Mouse (Mus musculus): Measurements from ENCODE around the gene Gjb3. TPM values are rescaled to one million over a fixed set of nuclear protein-coding genes. Genes with fewer than 3 reads are reported as not detected.

The Gjb3 gene
- polyA plus RNA-seq (2012; rRNA removed): 0.22 and 1.0 TPM in 2 replicates

DNA sequence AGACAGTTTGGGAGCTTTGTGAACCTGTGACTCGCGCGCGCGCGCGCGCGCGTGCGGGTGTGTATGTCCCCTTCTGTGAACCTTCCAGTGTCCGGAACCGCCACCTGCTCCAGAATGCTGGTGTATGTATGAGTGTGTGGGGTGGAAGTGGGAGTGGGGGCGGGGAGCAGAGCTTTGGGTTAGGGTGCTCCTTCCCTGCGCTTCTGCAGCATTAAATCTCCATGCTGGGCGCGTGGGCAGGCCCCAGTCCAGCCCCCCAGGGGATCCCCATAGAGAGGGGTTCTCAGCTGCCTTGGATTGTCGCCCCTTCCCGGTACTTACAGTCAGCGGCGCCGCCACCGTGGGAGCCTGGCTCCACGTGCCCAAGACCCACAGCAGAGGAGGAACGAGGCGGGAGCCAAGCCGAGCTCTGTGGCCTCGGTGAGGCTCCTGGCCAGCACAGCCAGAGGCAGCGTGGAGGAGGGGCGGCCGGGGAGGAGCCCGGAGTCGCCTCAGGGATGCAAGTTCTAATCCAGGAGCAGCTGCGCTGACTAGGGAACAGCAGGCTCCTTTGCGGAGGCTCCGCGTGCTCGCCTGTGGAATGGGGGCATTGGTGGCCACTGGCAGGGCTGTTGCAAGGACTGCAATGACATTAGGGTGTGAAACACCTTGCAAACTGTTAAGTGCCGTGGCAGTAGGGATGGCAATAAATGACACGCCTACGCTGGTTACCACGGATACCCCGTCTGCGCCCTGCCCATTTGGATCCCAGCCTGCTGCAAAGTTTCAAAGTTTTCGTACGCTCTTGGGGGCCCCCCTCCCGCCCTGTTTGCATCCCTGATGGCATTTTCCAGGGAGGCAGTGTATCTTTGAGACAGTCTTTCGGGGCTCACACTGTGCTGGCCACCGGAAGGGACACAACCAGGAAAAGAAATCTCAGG is at the start of gene Gjb3:
Gjb3 (minus strand) TSS at position 664 of the 920 bp plus-strand sequence.

DNA sequence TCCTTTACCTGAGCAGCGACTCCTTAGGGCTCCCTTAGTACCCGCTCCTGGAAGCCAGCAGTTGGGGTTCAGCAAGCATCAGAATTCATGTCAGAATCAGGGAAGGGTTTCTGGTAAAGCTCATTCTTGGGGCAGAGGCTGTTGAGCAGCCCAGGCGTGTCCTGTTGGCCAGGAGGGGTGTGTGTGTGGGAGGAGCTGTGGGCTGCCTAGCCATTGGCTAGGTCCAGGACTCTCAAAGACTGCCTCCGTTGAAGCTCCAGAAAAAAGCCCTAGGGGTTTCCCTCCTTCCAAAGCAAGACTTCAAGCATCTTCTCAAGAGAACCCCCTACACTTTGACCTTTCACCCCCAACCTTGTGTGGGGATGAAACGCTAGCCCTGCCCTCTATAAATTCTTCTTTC is 27.4 kb upstream of the Gjb3 start, which contains the start of gene Gjb5:
Gjb5 (minus strand) TSS at position 164 of the 400 bp plus-strand sequence.

DNA sequence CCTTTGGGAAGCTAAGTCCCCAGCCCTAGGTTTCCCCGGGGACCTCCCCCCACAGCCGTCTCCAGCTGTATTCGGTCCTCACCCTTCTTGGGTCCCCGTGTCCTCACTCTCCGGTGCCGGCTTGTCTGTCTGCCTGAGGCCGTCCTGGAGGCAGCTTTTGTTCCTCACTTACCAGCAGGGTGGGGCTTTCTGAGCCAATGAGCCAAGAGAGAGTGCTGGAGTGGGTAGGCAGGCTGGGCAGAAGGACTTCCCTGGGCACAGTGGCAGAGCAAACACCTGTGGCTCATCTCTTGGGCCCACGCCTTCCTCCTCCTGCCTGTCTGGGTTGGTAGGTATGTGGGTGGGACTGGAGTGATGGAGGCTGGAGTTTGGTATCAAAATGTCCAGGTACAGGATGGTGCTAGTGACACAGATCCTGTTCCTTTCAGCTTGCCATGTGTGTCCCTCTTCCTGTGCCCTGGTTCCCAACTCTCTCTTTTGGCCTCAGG is 23.4 kb upstream of the Gjb3 start, which contains the start of gene Gjb4:
Gjb4 (minus strand) TSS at position 131 of the 488 bp plus-strand sequence.

DNA sequence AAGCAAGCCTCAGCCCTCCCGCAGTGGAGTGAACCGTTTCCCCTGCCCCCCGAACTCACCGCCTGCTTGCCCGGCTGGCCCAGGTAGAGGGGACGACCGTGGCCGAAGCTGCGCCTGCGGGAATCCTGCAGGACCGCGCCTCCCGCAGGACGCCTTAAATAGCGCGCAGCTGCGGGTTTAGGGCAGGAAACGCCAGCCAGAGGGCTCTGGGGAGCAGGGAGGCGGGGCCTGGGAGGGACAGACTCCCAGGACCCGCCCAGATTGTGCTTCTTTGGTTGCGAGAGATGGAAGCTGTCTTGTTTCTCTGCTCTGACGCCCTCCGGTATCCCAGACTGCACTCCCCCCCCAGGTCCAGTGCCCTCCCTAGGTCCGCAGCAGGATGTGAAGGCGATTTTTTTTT is 16.8 kb downstream of the Gjb3 start, which contains the start of gene Gja4:
Gja4 (minus strand) TSS at position 179 of the 400 bp plus-strand sequence.

Other genes starting within 250 kb of the Gjb3 start
- gene Tmem35b, start 207.2 kb downstream of the Gjb3 start, polyA plus RNA-seq (2012; rRNA removed): 8.6 and 15.0 TPM in 2 replicates
- gene Dlgap3, start 161.6 kb downstream of the Gjb3 start, polyA plus RNA-seq (2012; rRNA removed): 4.6 and 6.1 TPM in 2 replicates
- gene Smim12, start 87.1 kb downstream of the Gjb3 start, polyA plus RNA-seq (2012; rRNA removed): 34.3 and 40.8 TPM in 2 replicates
- gene Gja4, start 16.8 kb downstream of the Gjb3 start, polyA plus RNA-seq (2012; rRNA removed): 13.9 and 17.1 TPM in 2 replicates
- 0.06 TPM in 1 of 2 replicates, not detected in the other for gene Gjb4, start 23.2 kb upstream of the Gjb3 start, polyA plus RNA-seq (2012; rRNA removed)
- 0.23 and 0.57 TPM in 2 replicates for gene Gjb5, start 27.3 kb upstream of the Gjb3 start, polyA plus RNA-seq (2012; rRNA removed)